Mouse (Mus musculus) myocyte (in vitro differentiated cells): Measurements from ENCODE around the gene Mtfr2.

ENCODE experiments used
- E2F4 ChIP-seq: IDR thresholded peaks from one replicate; pipeline ENCODE4 v1.6.1; 2011; ENCODE audit warnings: mild to moderate bottlenecking, control low read depth, moderate library complexity; ENCODE audit not compliant: insufficient read depth
- MYOD1 ChIP-seq, 3 experiments: IDR thresholded peaks; one replicate each; pipeline ENCODE4 v1.6.1; 2011; ENCODE audit warnings: control low read depth in 2 of 3, low read depth in 2 of 3, mild to moderate bottlenecking in 2 of 3, moderate library complexity in 1 of 3; ENCODE audit not compliant: insufficient read length in 2 of 3, control insufficient read depth in 1 of 3
- MYOG ChIP-seq, 3 experiments: IDR thresholded peaks; one replicate each; pipeline ENCODE4 v1.6.1; 2011; ENCODE audit warnings: control low read depth in 2 of 3, low read depth in 2 of 3, mild to moderate bottlenecking in 2 of 3; ENCODE audit not compliant: insufficient read length in 2 of 3, control insufficient read depth in 1 of 3, insufficient read depth in 1 of 3
- POLR2A ChIP-seq: IDR thresholded peaks from one replicate; pipeline ENCODE4 v1.6.1; 2011; ENCODE audit warnings: low read depth, mild to moderate bottlenecking, control low read depth, moderate library complexity; ENCODE audit not compliant: insufficient read length
- POLR2AphosphoS2 ChIP-seq: IDR thresholded peaks from one replicate; pipeline ENCODE4 v1.6.1; 2011; ENCODE audit warnings: low read depth, control low read depth; ENCODE audit not compliant: insufficient read length
- TCF12 ChIP-seq: IDR thresholded peaks from one replicate; pipeline ENCODE4 v1.6.1; 2011; ENCODE audit warnings: mild to moderate bottlenecking, control low read depth; ENCODE audit not compliant: poor library complexity, insufficient read depth, severe bottlenecking
- USF1 ChIP-seq: IDR thresholded peaks from one replicate; pipeline ENCODE4 v1.6.1; 2011; ENCODE audit warnings: low read depth, mild to moderate bottlenecking, control low read depth, moderate library complexity

GRCm38 (mm10) chr10:20398641-20399390, 51.2 kb downstream of the Mtfr2 start:
- TF ChIP-seq MYOG (IDR thresholded peaks at IDR 0.05; ENCODE audit: control insufficient read depth in 1 of 3, insufficient read depth in 1 of 3, insufficient read length in 2 of 3, low read depth in 2 of 3) = no peak
- TF ChIP-seq POLR2A = no peak
- TF ChIP-seq TCF12 = no peak
- no peak for TF ChIP-seq USF1
- no peak for TF ChIP-seq MYOD1 (IDR thresholded peaks at IDR 0.05; ENCODE audit: control insufficient read depth in 1 of 3, insufficient read length in 2 of 3, low read depth in 2 of 3)
- TF ChIP-seq POLR2AphosphoS2 = no peak
- TF ChIP-seq E2F4 = no peak
